Comparison of ENCODE assay signal across 23 mouse cellular contexts in genomic region chr17:49009384-49010073, GRCm38 (mm10).
DNase-seq lines count a peak whose midpoint lies in the region; ATAC-seq and TF ChIP-seq lines count a peak whose summit lies in the region.
"Had no signal": no experiment of that assay in that cellular context is flagged by ENCODE, and none has a peak within 500 bp of the region (broad histone marks: within the 10 kb centered on the region; RNA-seq: fewer than 3 reads in every experiment).

No protein-coding gene starts in this region.

- H3K36me3 ChIP-seq in kidney, embryonic 14.5 days (ENCODE audit: control insufficient read depth, insufficient read depth, low read length): no peaks in the 10 kb centered on the region
- H3K36me3 ChIP-seq in lung, postnatal 0 days (ENCODE audit: insufficient read depth, low read length): no peaks in the 10 kb centered on the region
- H3K36me3 ChIP-seq in hindbrain, embryonic 12.5 days: no peaks in the 10 kb centered on the region
- H3K36me3 ChIP-seq: embryonic facial prominence, embryonic 10.5 days; G1E had no signal

- peak; percentile 46 for ATAC-seq in kidney, embryonic 14.5 days (ENCODE audit: low FRiP score, low TSS enrichment)
- no peak for ATAC-seq in lung, postnatal 0 days
- ATAC-seq in granulocyte monocyte progenitor cell, adult 5-6 weeks (replicated peaks; ENCODE audit: poor library complexity, severe bottlenecking): peak; percentile 88
- peak; percentile 90 for ATAC-seq in megakaryocyte progenitor cell, adult 5-6 weeks (replicated peaks; ENCODE audit: poor library complexity)
- ATAC-seq in hindbrain, embryonic 12.5 days (ENCODE audit: low FRiP score): no peak
- ATAC-seq: CD4-positive, CD25-positive, alpha-beta regulatory T cell, adult 4 months; forebrain, embryonic 13.5 days; forebrain, postnatal 0 days had no signal

- no peaks in the 10 kb centered on the region for H3K27me3 ChIP-seq in kidney, embryonic 14.5 days (ENCODE audit: control insufficient read depth, insufficient read depth, low read length)
- no peaks in the 10 kb centered on the region for H3K27me3 ChIP-seq in lung, postnatal 0 days (replicated peaks; ENCODE audit: insufficient read depth, low read length)
- H3K27me3 ChIP-seq in hindbrain, embryonic 12.5 days: no peaks in the 10 kb centered on the region
- H3K27me3 ChIP-seq: forebrain, embryonic 13.5 days had no signal

- 27% methylated on average over 7 of the region's 7 CpGs for WGBS in kidney, embryonic 14.5 days
- WGBS in lung, postnatal 0 days: 34% methylated on average over 7 of the region's 7 CpGs
- 68% methylated on average over 7 of the region's 7 CpGs for WGBS in hindbrain, embryonic 12.5 days

- H3K4me3 ChIP-seq in kidney, embryonic 14.5 days (ENCODE audit: low read length): no peak overlapping the region
- no peak overlapping the region for H3K4me3 ChIP-seq in lung, postnatal 0 days (ENCODE audit: low read depth, low read length)
- no peak overlapping the region for H3K4me3 ChIP-seq in hindbrain, embryonic 12.5 days
- H3K4me3 ChIP-seq: embryonic facial prominence, embryonic 10.5 days; forebrain, embryonic 13.5 days had no signal

- H3K9ac ChIP-seq in kidney, embryonic 14.5 days (ENCODE audit: low read depth, low read length): no peak overlapping the region
- H3K9ac ChIP-seq in lung, postnatal 0 days (replicated peaks; ENCODE audit: low read depth): no peak overlapping the region
- no peak overlapping the region for H3K9ac ChIP-seq in hindbrain, embryonic 12.5 days
- H3K9ac ChIP-seq: forebrain, embryonic 13.5 days; forebrain, postnatal 0 days; hindbrain, embryonic 14.5 days had no signal

- H3K4me1 ChIP-seq in kidney, embryonic 14.5 days (ENCODE audit: control insufficient read depth, insufficient read depth, low read length): no peaks in the 10 kb centered on the region
- no peaks in the 10 kb centered on the region for H3K4me1 ChIP-seq in lung, postnatal 0 days (ENCODE audit: insufficient read depth, low read depth, low read length)
- H3K4me1 ChIP-seq in hindbrain, embryonic 12.5 days: no peaks in the 10 kb centered on the region
- H3K4me1 ChIP-seq: embryonic facial prominence, embryonic 10.5 days had no signal

- no peak for TF ChIP-seq CTCF in lung, postnatal 0 days (IDR thresholded peaks at IDR 0.05)

- no peaks in the 10 kb centered on the region for H3K9me3 ChIP-seq in kidney, embryonic 14.5 days (ENCODE audit: control insufficient read depth, low read length)
- no peaks in the 10 kb centered on the region for H3K9me3 ChIP-seq in lung, postnatal 0 days (ENCODE audit: low read length)
- H3K9me3 ChIP-seq in hindbrain, embryonic 12.5 days (replicated peaks): no peaks in the 10 kb centered on the region
- H3K9me3 ChIP-seq: embryonic facial prominence, embryonic 10.5 days; forebrain, embryonic 13.5 days had no signal

- H3K27ac ChIP-seq in kidney, embryonic 14.5 days (ENCODE audit: low read depth, low read length): no peak overlapping the region
- H3K27ac ChIP-seq in lung, postnatal 0 days (ENCODE audit: low read length): no peak overlapping the region
- no peak overlapping the region for H3K27ac ChIP-seq in hindbrain, embryonic 12.5 days
- H3K27ac ChIP-seq: embryonic facial prominence, embryonic 10.5 days; forebrain, embryonic 13.5 days; hindbrain, embryonic 14.5 days had no signal

- no peak for DNase-seq in kidney, adult 8-10 months
- DNase-seq in lung, postnatal 0 days (ENCODE audit: low spot score): peak; percentile 8
- DNase-seq in lung, postnatal 14 days: no peak
- no peak for DNase-seq in embryo, embryonic 10.5 days (ENCODE audit: low spot score)
- DNase-seq: adrenal gland, postnatal 10 days; B cell, adult 2 months; cerebellum, adult 11-12 months; cerebellum, adult 9-10 months; cerebellum, postnatal 25 days; forebrain, postnatal 0 days; gastrocnemius, postnatal 25 days; heart, adult 11 months; heart, postnatal 10 days; heart, postnatal 4 days had no signal

- TF ChIP-seq EP300 in lung, postnatal 0 days (IDR thresholded peaks at IDR 0.05): no peak

- no peak overlapping the region for H3K4me2 ChIP-seq in kidney, embryonic 14.5 days (replicated peaks; ENCODE audit: low read depth, low read length)
- H3K4me2 ChIP-seq in lung, postnatal 0 days (replicated peaks; ENCODE audit: low read depth, low read length): no peak overlapping the region
- H3K4me2 ChIP-seq in hindbrain, embryonic 12.5 days (replicated peaks): no peak overlapping the region
- H3K4me2 ChIP-seq: forebrain, embryonic 13.5 days; hindbrain, embryonic 14.5 days had no signal

Comparison
In these comparisons a context has a peak if more than half of its experiments do, and no peak if none do; other contexts are left out.
1. ATAC-seq: peak in kidney, embryonic 14.5 days (single experiment), granulocyte monocyte progenitor cell, adult 5-6 weeks (single experiment) and megakaryocyte progenitor cell, adult 5-6 weeks (single experiment); none in lung, postnatal 0 days (single experiment) and hindbrain, embryonic 12.5 days (single experiment).